Mouse (Mus musculus) heart, embryonic 15.5 days (tissue): ENCODE measurements at regions not wholly inside any gene's neighbourhood (a gene's known extent, or its start where the extent isn't known, plus 50 kb on each side); places are given as distances from the start of the nearest gene placed in this dataset.

ENCODE experiments used
- ATAC-seq: fragments of 200-750 bp; cut with Nextera tagmentation; replicated peaks from 2 replicates; pipeline ENCODE4 v1.8.0; 2017; ENCODE audit warnings: low read depth, moderate TSS enrichment; ENCODE audit not compliant: insufficient number of reproducible peaks, insufficient read depth, low FRiP score
- H3K27ac ChIP-seq: fragments of 300-500 bp; sonication (generic); 2 replicates; pipeline ENCODE4 v1.5.1; 2015; ENCODE audit warnings: mild to moderate bottlenecking, inconsistent platforms
- H3K27me3 ChIP-seq: fragments of 300-500 bp; sonication (generic); 2 replicates; pipeline ENCODE4 v1.6.1; 2015; ENCODE audit warnings: inconsistent platforms
- H3K36me3 ChIP-seq: fragments of 300-500 bp; sonication (generic); 2 replicates; pipeline ENCODE4 v1.6.1; 2015; ENCODE audit warnings: mild to moderate bottlenecking, inconsistent platforms
- H3K4me1 ChIP-seq: fragments of 300-500 bp; sonication (generic); replicated peaks from 2 replicates; pipeline ENCODE4 v1.6.1; 2015; ENCODE audit warnings: inconsistent platforms
- H3K4me2 ChIP-seq: fragments of 300-500 bp; sonication (generic); 2 replicates; pipeline ENCODE4 v1.6.1; 2015; ENCODE audit warnings: inconsistent platforms, mild to moderate bottlenecking, moderate library complexity
- H3K4me3 ChIP-seq: fragments of 300-500 bp; sonication (generic); 2 replicates; pipeline ENCODE4 v1.5.1; 2015; ENCODE audit warnings: mild to moderate bottlenecking, inconsistent platforms
- H3K9ac ChIP-seq: fragments of 300-500 bp; sonication (generic); 2 replicates; pipeline ENCODE4 v1.6.1; 2015; ENCODE audit warnings: mild to moderate bottlenecking, inconsistent platforms
- H3K9me3 ChIP-seq: fragments of 300-500 bp; sonication (generic); replicated peaks from 2 replicates; pipeline ENCODE4 v1.6.1; 2016; ENCODE audit warnings: inconsistent platforms
- WGBS: fragments of 180-500 bp; shearing (Covaris S2); methylation state at CpG from one replicate; pipeline ENCODE4 v1.1.7; 2015; ENCODE audit warnings: mixed read lengths; 5-methylcytosine and 5-hydroxymethylcytosine counted together

- Histone ChIP-seq H3K9ac (no peak overlapping the region), H3K4me3 (no peak overlapping the region), H3K27ac (no peak overlapping the region), H3K36me3 (no peaks in the 10 kb centered on the region), H3K4me1 (no peaks in the 10 kb centered on the region), H3K27me3 (no peaks in the 10 kb centered on the region), H3K9me3 (no peaks in the 10 kb centered on the region), H3K4me2 (no peak overlapping the region)
- no peak for ATAC-seq
- 74% methylated on average over 7 of the region's 7 CpGs for WGBS
Observed at GRCm38 (mm10) chr8:115626396-115627136, 81.0 kb downstream of the Maf start.

GRCm38 (mm10) chr8:115625072-115625471, 82.5 kb downstream of the Maf start:
- Histone ChIP-seq H3K36me3 (no peaks in the 10 kb centered on the region), H3K9ac (no peak overlapping the region), H3K4me2 (no peak overlapping the region), H3K27me3 (no peaks in the 10 kb centered on the region), H3K9me3 (no peaks in the 10 kb centered on the region), H3K4me1 (no peaks in the 10 kb centered on the region), H3K4me3 (no peak overlapping the region), H3K27ac (no peak overlapping the region)
- WGBS = 81% methylated on average over 1 of the region's 1 CpGs
- no peak for ATAC-seq

- Histone ChIP-seq H3K27me3 (no peaks in the 10 kb centered on the region), H3K4me2 (no peak overlapping the region), H3K36me3 (no peaks in the 10 kb centered on the region), H3K9me3 (no peaks in the 10 kb centered on the region), H3K9ac (no peak overlapping the region), H3K4me3 (no peak overlapping the region), H3K4me1 (no peaks in the 10 kb centered on the region), H3K27ac (no peak overlapping the region)
- ATAC-seq = no peak
- 71% methylated on average over 13 of the region's 13 CpGs for WGBS
Observed at GRCm38 (mm10) chr8:115618049-115618760, 89.4 kb downstream of the Maf start.

DNA sequence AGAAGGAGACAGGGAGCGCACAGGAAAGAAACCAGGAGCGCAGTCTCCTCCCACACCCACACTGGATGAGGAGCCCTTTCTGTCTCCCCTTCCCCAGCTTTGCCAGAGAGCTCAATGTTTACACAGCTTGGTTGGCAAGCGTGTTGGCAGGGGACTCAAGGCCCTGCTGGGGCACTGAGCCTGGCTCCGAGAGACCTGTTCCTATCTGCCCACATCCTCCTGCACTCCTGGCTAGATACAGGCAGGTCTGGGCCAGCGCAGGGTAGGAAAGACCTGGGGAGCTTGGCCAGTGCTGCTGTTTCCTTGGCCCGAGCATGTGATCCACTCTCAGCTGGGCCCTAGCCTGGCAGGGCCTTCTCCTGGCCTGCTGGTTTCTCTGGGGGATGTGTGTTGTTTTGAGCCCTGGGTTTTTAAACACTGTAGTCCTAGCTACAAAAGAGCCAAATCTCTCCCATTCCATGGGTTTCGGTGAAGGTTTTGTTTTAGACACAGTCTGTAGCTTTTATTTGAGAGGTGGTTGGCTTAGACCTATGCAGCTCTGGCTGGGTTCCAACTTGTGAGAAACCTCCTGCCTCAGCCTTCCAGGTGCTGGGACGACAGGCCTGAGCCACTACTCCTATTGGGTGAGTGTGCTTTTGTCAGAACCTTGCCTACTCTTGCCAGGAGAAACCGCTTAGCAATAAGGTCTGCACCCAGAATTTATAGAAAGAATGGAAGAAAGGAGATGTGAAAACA, 90.6 kb downstream of the Maf start:
- Histone ChIP-seq H3K27ac (no peak overlapping the region), H3K4me1 (no peaks in the 10 kb centered on the region), H3K9me3 (no peaks in the 10 kb centered on the region), H3K9ac (no peak overlapping the region), H3K27me3 (no peaks in the 10 kb centered on the region), H3K4me2 (no peak overlapping the region), H3K36me3 (no peaks in the 10 kb centered on the region), H3K4me3 (no peak overlapping the region)
- 77% methylated on average over 9 of the region's 9 CpGs for WGBS
- ATAC-seq = no peak

DNA sequence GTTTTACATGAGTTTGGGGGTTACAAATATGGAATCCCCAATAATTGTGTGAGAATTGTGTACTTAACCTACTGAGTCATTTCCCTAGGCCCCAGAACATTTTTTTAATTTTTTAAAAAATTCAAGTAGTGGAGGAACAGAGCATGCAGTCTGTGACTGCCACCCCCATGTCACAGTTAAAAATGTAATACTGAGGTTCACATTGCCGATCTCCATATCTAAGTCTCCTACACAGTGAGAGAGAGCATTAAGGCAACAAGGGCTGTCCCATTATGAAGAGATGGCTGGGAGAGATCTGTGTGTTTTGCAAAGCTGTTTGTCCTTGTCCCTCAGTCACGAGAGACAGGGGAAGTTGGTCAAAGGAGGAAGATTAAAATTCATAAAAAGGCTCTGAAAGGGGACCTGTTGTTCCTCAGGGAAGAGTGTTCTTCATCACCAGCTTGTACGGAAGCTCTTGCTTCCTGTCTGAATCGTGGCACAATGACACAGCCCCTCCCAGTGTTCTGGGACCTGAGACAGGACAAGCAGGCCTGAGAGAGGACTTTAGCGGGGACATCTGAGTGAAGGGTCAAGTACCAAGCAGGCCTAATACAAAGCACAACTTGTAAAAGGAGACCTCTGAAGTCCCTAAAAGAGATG, 93.5 kb downstream of the Maf start:
- H3K9ac ChIP-seq = no peak overlapping the region
- no peak for ATAC-seq
- no peaks in the 10 kb centered on the region for H3K36me3 ChIP-seq
- H3K4me2 ChIP-seq = no peak overlapping the region
- H3K27ac ChIP-seq = no peak overlapping the region
- no peaks in the 10 kb centered on the region; the same call in 1 of the 2 replicates for H3K9me3 ChIP-seq
- no peaks in the 10 kb centered on the region for H3K4me1 ChIP-seq
- 57% methylated on average over 5 of the region's 5 CpGs for WGBS
- H3K27me3 ChIP-seq = no peaks in the 10 kb centered on the region
- no peak overlapping the region for H3K4me3 ChIP-seq

DNA sequence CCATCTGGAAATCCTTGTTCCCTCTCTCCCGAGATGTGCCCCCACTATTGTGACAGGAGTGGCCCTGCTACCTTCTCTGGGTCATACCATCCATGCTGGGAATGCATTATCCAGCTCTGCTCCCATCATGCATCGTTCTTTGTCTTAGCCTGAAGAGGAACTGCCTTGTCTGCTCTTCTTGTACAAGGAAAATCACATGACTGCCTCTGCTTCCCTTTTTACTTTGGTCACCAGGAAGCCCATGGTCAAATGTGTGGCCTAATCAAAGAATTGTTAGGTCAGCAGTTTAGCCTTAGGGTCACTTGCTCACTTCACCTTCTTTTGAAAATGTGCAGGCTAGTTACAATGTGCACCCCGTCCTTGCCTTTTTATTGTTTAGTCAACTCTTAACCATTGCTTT, 95.5 kb downstream of the Maf start:
- Histone ChIP-seq H3K9me3 (no peaks in the 10 kb centered on the region; the same call in 1 of the 2 replicates), H3K9ac (no peak overlapping the region), H3K27ac (no peak overlapping the region), H3K4me2 (no peak overlapping the region), H3K4me1 (no peaks in the 10 kb centered on the region), H3K36me3 (no peaks in the 10 kb centered on the region), H3K4me3 (no peak overlapping the region), H3K27me3 (no peaks in the 10 kb centered on the region)
- ATAC-seq = no peak
- 75% methylated on average over 3 of the region's 3 CpGs for WGBS

- peaks cover 5% of the 10 kb centered on the region for H3K4me1 ChIP-seq
- 82% methylated on average over 6 of the region's 6 CpGs for WGBS
- ATAC-seq = no peak
- no peak overlapping the region for H3K9ac ChIP-seq
- H3K4me3 ChIP-seq = no peak overlapping the region
- no peaks in the 10 kb centered on the region for H3K36me3 ChIP-seq
- H3K4me2 ChIP-seq = no peak overlapping the region
- H3K27ac ChIP-seq = no peak overlapping the region
- no peaks in the 10 kb centered on the region for H3K9me3 ChIP-seq
- H3K27me3 ChIP-seq = no peaks in the 10 kb centered on the region
Observed at GRCm38 (mm10) chr8:115599771-115600170, 107.8 kb downstream of the Maf start.

- H3K36me3 ChIP-seq = no peaks in the 10 kb centered on the region
- H3K4me2 ChIP-seq = 0 out of 2 replicates have a peak overlapping the region, but pooled peaks have one; percentile 2
- WGBS = 26% methylated on average over 10 of the region's 10 CpGs
- no peaks in the 10 kb centered on the region for H3K9me3 ChIP-seq
- no peak overlapping the region for H3K9ac ChIP-seq
- no peak overlapping the region for H3K4me3 ChIP-seq
- no peak overlapping the region for H3K27ac ChIP-seq
- no peak for ATAC-seq
- H3K27me3 ChIP-seq = no peaks in the 10 kb centered on the region
- peaks cover 5% of the 10 kb centered on the region for H3K4me1 ChIP-seq
Observed at GRCm38 (mm10) chr8:115597226-115597953, 110.2 kb downstream of the Maf start.

- no peak overlapping the region for H3K4me3 ChIP-seq
- H3K27me3 ChIP-seq = no peaks in the 10 kb centered on the region
- H3K36me3 ChIP-seq = no peaks in the 10 kb centered on the region
- 100% methylated on average over 2 of the region's 2 CpGs for WGBS
- no peaks in the 10 kb centered on the region for H3K9me3 ChIP-seq
- no peak for ATAC-seq
- no peaks in the 10 kb centered on the region for H3K4me1 ChIP-seq
- H3K9ac ChIP-seq = no peak overlapping the region
- no peak overlapping the region for H3K4me2 ChIP-seq
- H3K27ac ChIP-seq = no peak overlapping the region
Observed at GRCm38 (mm10) chr8:115589721-115590120, 117.9 kb downstream of the Maf start.

DNA sequence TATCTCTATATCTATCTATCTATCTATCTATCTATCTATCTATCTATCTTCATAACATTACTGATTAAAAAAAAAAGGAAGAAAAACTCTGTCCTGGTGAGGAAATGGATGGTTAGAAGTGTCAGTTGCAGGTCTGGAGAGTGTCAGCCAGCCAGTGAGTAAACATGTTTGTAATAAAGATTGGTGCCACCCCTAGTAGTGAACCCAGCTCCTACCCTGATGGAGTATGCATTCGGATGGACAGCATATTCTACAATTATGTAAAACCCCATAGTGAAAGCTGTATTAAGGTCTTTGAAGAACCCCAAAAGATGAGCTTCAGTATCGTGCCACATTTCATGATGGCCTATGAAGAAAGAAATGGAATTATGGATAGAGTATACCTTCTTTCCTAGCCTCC, 118.5 kb downstream of the Maf start:
- no peaks in the 10 kb centered on the region for H3K36me3 ChIP-seq
- H3K4me3 ChIP-seq = no peak overlapping the region
- H3K27me3 ChIP-seq = no peaks in the 10 kb centered on the region
- no peak overlapping the region for H3K4me2 ChIP-seq
- no peak overlapping the region for H3K27ac ChIP-seq
- no peak overlapping the region for H3K9ac ChIP-seq
- H3K9me3 ChIP-seq = no peaks in the 10 kb centered on the region
- H3K4me1 ChIP-seq = no peaks in the 10 kb centered on the region
- 92% methylated on average over 2 of the region's 2 CpGs for WGBS
- ATAC-seq = no peak
